Mouse (Mus musculus) kidney, embryonic 16.5 days (tissue): Measurements from ENCODE around the gene Atl1. TPM values are rescaled to one million over a fixed set of nuclear protein-coding genes. Genes with fewer than 3 reads are reported as not detected.

Source experiments
- ATAC-seq: fragments of 200-750 bp; cut with Nextera tagmentation; 2 replicates; pipeline ENCODE4 v1.8.0; 2017; ENCODE audit warnings: moderate TSS enrichment; ENCODE audit not compliant: low FRiP score, low TSS enrichment
- H3K27ac ChIP-seq: fragments of 300-500 bp; sonication (generic); 2 replicates; pipeline ENCODE4 v1.5.1; 2014; ENCODE audit warnings: low read length
- H3K27me3 ChIP-seq: fragments of 300-500 bp; sonication (generic); 2 replicates; pipeline ENCODE4 v1.6.1; 2014; ENCODE audit warnings: low read length, control low read depth, mixed read lengths; ENCODE audit not compliant: insufficient read depth
- H3K36me3 ChIP-seq: fragments of 300-500 bp; sonication (generic); 2 replicates; pipeline ENCODE4 v1.6.1; 2014; ENCODE audit warnings: low read length, control low read depth, mixed read lengths; ENCODE audit not compliant: insufficient read depth
- H3K4me1 ChIP-seq: fragments of 300-500 bp; sonication (generic); 2 replicates; pipeline ENCODE4 v1.6.1; 2014; ENCODE audit warnings: low read length, control low read depth, mixed read lengths; ENCODE audit not compliant: insufficient read depth
- H3K4me2 ChIP-seq: fragments of 300-500 bp; sonication (generic); replicated peaks from 2 replicates; pipeline ENCODE4 v1.6.1; 2014; ENCODE audit warnings: low read depth, low read length
- H3K4me3 ChIP-seq: fragments of 300-500 bp; sonication (generic); 2 replicates; pipeline ENCODE4 v1.5.1; 2014; ENCODE audit warnings: mild to moderate bottlenecking, low read length
- H3K9ac ChIP-seq: fragments of 300-500 bp; sonication (generic); replicated peaks from 2 replicates; pipeline ENCODE4 v1.6.1; 2014; ENCODE audit warnings: low read length
- H3K9me3 ChIP-seq: fragments of 300-500 bp; sonication (generic); 2 replicates; pipeline ENCODE4 v1.6.1; 2016; ENCODE audit warnings: low read length, control low read depth
- WGBS: fragments of 180-500 bp; shearing (Covaris S2); extraction: QIAGEN DNeasy Blood & Tissue Kit; methylation state at CpG from one replicate; pipeline ENCODE4 v1.1.7; 2014; 5-methylcytosine and 5-hydroxymethylcytosine counted together
- polyA plus RNA-seq: library from polyadenylated mRNA; unstranded; fragments of >200 nt; fragmentation: Nextera tagmentation; extraction: Ambion mirVana; gene quantifications from 2 replicates; pipeline ENCODE4 v1.2.1, GENCODE M21; 2015

Gene Atl1
- polyA plus RNA-seq, 1 experiment from 2014 or later: 5.7 TPM

- peaks cover 21% of the 10 kb centered on the region for H3K36me3 ChIP-seq
- H3K9ac ChIP-seq: peak within 1 kb of the TSS; percentile 95
- H3K27ac ChIP-seq: peak within 1 kb of the TSS; percentile 92
- no peaks in the 10 kb centered on the region for H3K9me3 ChIP-seq
- H3K4me2 ChIP-seq: peak within 1 kb of the TSS; percentile 76
- peaks cover 18% of the 10 kb centered on the region for H3K4me1 ChIP-seq
- peak; percentile 93 for ATAC-seq
- no peaks in the 10 kb centered on the region for H3K27me3 ChIP-seq
- peak within 1 kb of the TSS; percentile 92 for H3K4me3 ChIP-seq
- under 1% methylated on average over 101 of the region's 102 CpGs for WGBS
Measured at GRCm38 (mm10) chr12:69986786-69987497, 94.5 kb downstream of the Atl1 start, which contains the start of gene Sav1. Gene Sav1, minus strand, starts transcription at chr12:69987002.

GRCm38 (mm10) chr12:69995382-69995781 lies 103.0 kb downstream of the Atl1 start:
- H3K36me3 ChIP-seq: no peaks in the 10 kb centered on the region
- no peak overlapping the region for H3K4me3 ChIP-seq
- no peak overlapping the region for H3K4me2 ChIP-seq
- no peaks in the 10 kb centered on the region for H3K27me3 ChIP-seq
- H3K4me1 ChIP-seq: no peaks in the 10 kb centered on the region
- no peak for ATAC-seq
- H3K9ac ChIP-seq: no peak overlapping the region
- H3K27ac ChIP-seq: no peak overlapping the region
- 0 out of 2 replicates have a peak, but pooled peaks cover 3% of the 10 kb centered on the region for H3K9me3 ChIP-seq
- WGBS: 75% methylated on average over 3 of the region's 3 CpGs

GRCm38 (mm10) chr12:69998186-69998983 lies 106.0 kb downstream of the Atl1 start:
- Histone ChIP-seq H3K4me3 (no peak overlapping the region), H3K4me2 (no peak overlapping the region), H3K27ac (no peak overlapping the region), H3K9me3 (0 out of 2 replicates have a peak, but pooled peaks cover 3% of the 10 kb centered on the region), H3K9ac (no peak overlapping the region), H3K27me3 (no peaks in the 10 kb centered on the region), H3K4me1 (no peaks in the 10 kb centered on the region), H3K36me3 (no peaks in the 10 kb centered on the region)
- ATAC-seq: no peak
- 67% methylated on average over 13 of the region's 13 CpGs for WGBS

- Histone ChIP-seq H3K27ac (no peak overlapping the region), H3K4me2 (no peak overlapping the region), H3K4me3 (no peak overlapping the region), H3K4me1 (no peaks in the 10 kb centered on the region), H3K27me3 (no peaks in the 10 kb centered on the region), H3K9ac (no peak overlapping the region), H3K36me3 (no peaks in the 10 kb centered on the region), H3K9me3 (no peaks in the 10 kb centered on the region)
- WGBS: 72% methylated on average over 4 of the region's 4 CpGs
- no peak for ATAC-seq
Measured at GRCm38 (mm10) chr12:70005103-70005502, 112.7 kb downstream of the Atl1 start.

GRCm38 (mm10) chr12:70010356-70010755 lies 117.9 kb downstream of the Atl1 start:
- no peak overlapping the region for H3K27ac ChIP-seq
- H3K4me3 ChIP-seq: no peak overlapping the region
- no peak overlapping the region for H3K4me2 ChIP-seq
- ATAC-seq: no peak
- H3K4me1 ChIP-seq: no peaks in the 10 kb centered on the region
- peaks cover 20% of the 10 kb centered on the region for H3K36me3 ChIP-seq
- no peaks in the 10 kb centered on the region for H3K9me3 ChIP-seq
- H3K9ac ChIP-seq: no peak overlapping the region
- WGBS: 93% methylated on average over 4 of the region's 4 CpGs
- no peaks in the 10 kb centered on the region for H3K27me3 ChIP-seq

GRCm38 (mm10) chr12:70011681-70012080 lies 119.3 kb downstream of the Atl1 start:
- Histone ChIP-seq H3K4me1 (no peaks in the 10 kb centered on the region), H3K9ac (no peak overlapping the region), H3K9me3 (no peaks in the 10 kb centered on the region), H3K27me3 (no peaks in the 10 kb centered on the region), H3K4me2 (no peak overlapping the region), H3K36me3 (peaks cover 20% of the 10 kb centered on the region), H3K27ac (no peak overlapping the region), H3K4me3 (no peak overlapping the region)
- ATAC-seq: no peak
- 61% methylated on average over 5 of the region's 5 CpGs for WGBS

- Histone ChIP-seq H3K9ac (no peak overlapping the region), H3K27me3 (no peaks in the 10 kb centered on the region), H3K27ac (no peak overlapping the region), H3K36me3 (peaks cover 46% of the 10 kb centered on the region), H3K4me3 (no peak overlapping the region), H3K4me1 (no peaks in the 10 kb centered on the region), H3K4me2 (no peak overlapping the region), H3K9me3 (no peaks in the 10 kb centered on the region)
- ATAC-seq: no peak
- WGBS: 76% methylated on average over 4 of the region's 4 CpGs
Measured at GRCm38 (mm10) chr12:70015936-70016335, 123.5 kb downstream of the Atl1 start.

Other genes with a start within 250 kb of the Atl1 start
- gene Sos2, start 210.8 kb upstream of the Atl1 start, polyA plus RNA-seq: 7.1 and 9.3 TPM in 2 replicates
- gene L2hgdh, start 167.7 kb upstream of the Atl1 start, polyA plus RNA-seq: 25.2 and 26.9 TPM in 2 replicates
- gene Atp5s, start 167.7 kb upstream of the Atl1 start, polyA plus RNA-seq: 31.7 and 33.5 TPM in 2 replicates
- 25.7 and 32.4 TPM in 2 replicates for gene Cdkl1, start 101.3 kb upstream of the Atl1 start, polyA plus RNA-seq
- gene Map4k5, start 586 bp downstream of the Atl1 start, polyA plus RNA-seq: 31.5 and 32.6 TPM in 2 replicates
- 0.80 and 1.4 TPM in 2 replicates for gene Sav1, start 94.4 kb downstream of the Atl1 start, polyA plus RNA-seq
- gene Nin, start 221.1 kb downstream of the Atl1 start, polyA plus RNA-seq: 12.0 and 13.4 TPM in 2 replicates